Mouse (Mus musculus) common myeloid progenitor, adult 5-6 weeks (primary cell): ENCODE data around the gene Creg1. TPM values are rescaled to one million over a fixed set of nuclear protein-coding genes. Genes with fewer than 3 reads are reported as not detected.

Experiments used
- ATAC-seq: replicated peaks from 2 replicates; pipeline ENCODE4 v1.8.0; 2016; ENCODE audit warnings: low read depth, mild to moderate bottlenecking, moderate TSS enrichment, inconsistent platforms; ENCODE audit not compliant: poor library complexity, severe bottlenecking
- total RNA-seq: library from RNA; stranded (forward); fragments of 200-1000, 187-1606 nt; gene quantifications from 2 replicates; pipeline ENCODE4 v1.2.3, GENCODE M21; 2017

Gene Creg1
- total RNA-seq, 1 experiment from 2014 or later, result 144 TPM

GRCm38 (mm10) chr1:165819147-165819546 lies 55.6 kb downstream of the Creg1 start:
- ATAC-seq, result no peak

- ATAC-seq, result no peak
Observed at GRCm38 (mm10) chr1:165822031-165822430, 58.5 kb downstream of the Creg1 start.

Other genes starting within 250 kb of the Creg1 start
- gene Mpzl1, start 129.2 kb upstream of the Creg1 start, total RNA-seq, result 2.0 and 9.5 TPM in 2 replicates
- gene Rcsd1, start 54.0 kb upstream of the Creg1 start, total RNA-seq, result 83.0 and 83.6 TPM in 2 replicates
- gene Cd247, start 24.9 kb downstream of the Creg1 start, total RNA-seq, result 1.2 and 1.9 TPM in 2 replicates
- gene Pou2f1, start 238.9 kb downstream of the Creg1 start, total RNA-seq, result 15.9 and 25.9 TPM in 2 replicates